Mouse (Mus musculus): ENCODE measurements around the gene Dnaja3.

DNA sequence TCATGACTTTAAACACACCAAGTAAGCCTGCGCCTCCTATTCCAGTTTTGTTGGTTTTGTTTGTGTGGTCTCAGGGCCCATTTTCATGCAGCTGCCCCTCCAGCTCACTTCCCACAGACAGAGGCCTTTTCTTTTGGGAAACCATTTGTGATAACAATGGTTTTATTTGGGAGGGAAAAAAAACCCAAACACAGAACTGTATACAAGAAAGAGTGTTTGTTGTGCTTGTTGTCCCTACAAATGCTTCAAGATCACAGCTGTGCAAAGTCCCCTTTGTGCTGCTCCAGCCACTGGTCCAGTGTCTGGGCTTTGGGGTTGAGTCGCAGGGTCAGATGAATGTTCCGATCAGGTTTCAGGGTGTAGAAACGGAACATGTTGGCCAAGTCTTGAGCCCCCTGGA, 71.4 kb downstream of the Dnaja3 start:
- TF ChIP-seq POLR2A (IDR thresholded peaks at IDR 0.05; ENCODE audit: borderline replicate concordance, extremely low read depth, insufficient read depth, insufficient read length, poor library complexity, severe bottlenecking) (no peak), CTCF (IDR thresholded peaks at IDR 0.05; ENCODE audit: borderline replicate concordance, extremely low read depth, insufficient read depth, insufficient read length) (no peak)
